Mouse (Mus musculus): ENCODE data around the gene Nppb.

Gene Nppb

GRCm38 (mm10) chr4:147985205-147986132 is at the start of gene Nppb:
Gene Nppb (plus strand): TSS chr4:147985788.
- DNase-seq (ENCODE audit: low spot score in 2 of 2) = no peak

- no peak for DNase-seq (ENCODE audit: low spot score in 2 of 2)
Measured at GRCm38 (mm10) chr4:147935904-147936303, 49.7 kb upstream of the Nppb start.

- DNase-seq (ENCODE audit: low spot score in 2 of 2) = peak; percentile 52 to 71
Measured at GRCm38 (mm10) chr4:147936331-147936954, 49.1 kb upstream of the Nppb start, which contains the start of gene Plod1. Gene Plod1 (minus strand): TSS chr4:147936767.

GRCm38 (mm10) chr4:147937021-147937420 is 48.6 kb upstream of the Nppb start:
- no peak for DNase-seq (ENCODE audit: low spot score in 2 of 2)

- DNase-seq (ENCODE audit: low spot score in 2 of 2) = no peak
Measured at GRCm38 (mm10) chr4:147937486-147937885, 48.1 kb upstream of the Nppb start.

- DNase-seq (ENCODE audit: low spot score in 2 of 2) = no peak
Measured at GRCm38 (mm10) chr4:147938148-147939096, 47.2 kb upstream of the Nppb start.

GRCm38 (mm10) chr4:147940111-147940510 is 45.5 kb upstream of the Nppb start:
- no peak for DNase-seq (ENCODE audit: low spot score in 2 of 2)

GRCm38 (mm10) chr4:147940576-147941044 is 45.0 kb upstream of the Nppb start, which contains the start of gene 2510039O18Rik:
Gene 2510039O18Rik (plus strand): TSS chr4:147940895.
- DNase-seq (ENCODE audit: low spot score in 2 of 2) = peak; percentile 76 to 77

GRCm38 (mm10) chr4:147941045-147942020 is 44.3 kb upstream of the Nppb start:
- peak in 1 of 2 experiments; percentile 26 for DNase-seq (ENCODE audit: low spot score in 2 of 2)

GRCm38 (mm10) chr4:147943005-147943404 is 42.6 kb upstream of the Nppb start:
- DNase-seq (ENCODE audit: low spot score in 2 of 2) = no peak

- no peak for DNase-seq (ENCODE audit: low spot score in 2 of 2)
Measured at GRCm38 (mm10) chr4:147947511-147947910, 38.1 kb upstream of the Nppb start.

GRCm38 (mm10) chr4:147953590-147953989 is 32.0 kb upstream of the Nppb start:
- no peak for DNase-seq (ENCODE audit: low spot score in 2 of 2)

- DNase-seq (ENCODE audit: low spot score in 2 of 2) = no peak
Measured at GRCm38 (mm10) chr4:147957141-147957540, 28.4 kb upstream of the Nppb start.

GRCm38 (mm10) chr4:147959881-147960831 is 25.4 kb upstream of the Nppb start:
- DNase-seq (ENCODE audit: low spot score in 2 of 2) = no peak

GRCm38 (mm10) chr4:147962781-147963180 is 22.8 kb upstream of the Nppb start:
- DNase-seq (ENCODE audit: low spot score in 2 of 2) = no peak

- no peak for DNase-seq (ENCODE audit: low spot score in 2 of 2)
Measured at GRCm38 (mm10) chr4:147963623-147964022, 22.0 kb upstream of the Nppb start.

- DNase-seq (ENCODE audit: low spot score in 2 of 2) = no peak
Measured at GRCm38 (mm10) chr4:147965712-147966111, 19.9 kb upstream of the Nppb start.

GRCm38 (mm10) chr4:147968816-147969215 is 16.8 kb upstream of the Nppb start:
- no peak for DNase-seq (ENCODE audit: low spot score in 2 of 2)

- no peak for DNase-seq (ENCODE audit: low spot score in 2 of 2)
Measured at GRCm38 (mm10) chr4:147969337-147969736, 16.3 kb upstream of the Nppb start.

Measured in frontal cortex, postnatal 14 days (tissue).